Mouse (Mus musculus): Measurements from ENCODE around the gene Slc25a26.
A peak's percentile ranks its signal among the peaks of the same experiment; 100 is the strongest.

The Slc25a26 gene

GRCm38 (mm10) chr6:94601101-94601500, 101.0 kb downstream of the Slc25a26 start:
- no peak for DNase-seq (ENCODE audit: low spot score)

GRCm38 (mm10) chr6:94601811-94602210, 101.7 kb downstream of the Slc25a26 start:
- no peak for DNase-seq (ENCODE audit: low spot score)

GRCm38 (mm10) chr6:94604072-94604471, 103.9 kb downstream of the Slc25a26 start:
- DNase-seq (ENCODE audit: low spot score): no peak

GRCm38 (mm10) chr6:94604546-94604945, 104.4 kb downstream of the Slc25a26 start:
- no peak for DNase-seq (ENCODE audit: low spot score)

GRCm38 (mm10) chr6:94613235-94613895, 113.2 kb downstream of the Slc25a26 start:
- DNase-seq (ENCODE audit: low spot score): no peak

GRCm38 (mm10) chr6:94614346-94614745, 114.2 kb downstream of the Slc25a26 start:
- DNase-seq (ENCODE audit: low spot score): no peak

GRCm38 (mm10) chr6:94615936-94616335, 115.8 kb downstream of the Slc25a26 start:
- DNase-seq (ENCODE audit: low spot score): no peak

- DNase-seq (ENCODE audit: low spot score): no peak
These were observed 118.5 kb downstream of the Slc25a26 start for GRCm38 (mm10) chr6:94618671-94619070.

- DNase-seq (ENCODE audit: low spot score): no peak
These were observed 120.2 kb downstream of the Slc25a26 start for GRCm38 (mm10) chr6:94620287-94620686.

GRCm38 (mm10) chr6:94620801-94621301, 120.7 kb downstream of the Slc25a26 start:
- peak; percentile 11 for DNase-seq (ENCODE audit: low spot score)

- DNase-seq (ENCODE audit: low spot score): peak; percentile 51
These were observed 122.9 kb downstream of the Slc25a26 start for GRCm38 (mm10) chr6:94622983-94623382.

- DNase-seq (ENCODE audit: low spot score): no peak
These were observed 124.4 kb downstream of the Slc25a26 start for GRCm38 (mm10) chr6:94624543-94624942.

- no peak for DNase-seq (ENCODE audit: low spot score)
These were observed 125.8 kb downstream of the Slc25a26 start for GRCm38 (mm10) chr6:94625896-94626295.

- DNase-seq (ENCODE audit: low spot score): no peak
These were observed 126.7 kb downstream of the Slc25a26 start for GRCm38 (mm10) chr6:94626807-94627206.

GRCm38 (mm10) chr6:94627714-94628595, 127.8 kb downstream of the Slc25a26 start:
- DNase-seq (ENCODE audit: low spot score): no peak

GRCm38 (mm10) chr6:94628787-94629186, 128.7 kb downstream of the Slc25a26 start:
- DNase-seq (ENCODE audit: low spot score): no peak

- no peak for DNase-seq (ENCODE audit: low spot score)
These were observed 131.1 kb downstream of the Slc25a26 start for GRCm38 (mm10) chr6:94631051-94631778.

- no peak for DNase-seq (ENCODE audit: low spot score)
These were observed 131.6 kb downstream of the Slc25a26 start for GRCm38 (mm10) chr6:94631779-94632082.

- no peak for DNase-seq (ENCODE audit: low spot score)
These were observed 134.1 kb downstream of the Slc25a26 start for GRCm38 (mm10) chr6:94634274-94634673.

- no peak for DNase-seq (ENCODE audit: low spot score)
These were observed 134.6 kb downstream of the Slc25a26 start for GRCm38 (mm10) chr6:94634710-94635109.

- no peak for DNase-seq (ENCODE audit: low spot score)
These were observed 135.2 kb downstream of the Slc25a26 start for GRCm38 (mm10) chr6:94635343-94635742.

GRCm38 (mm10) chr6:94637024-94637434, 136.9 kb downstream of the Slc25a26 start:
- DNase-seq (ENCODE audit: low spot score): no peak

- no peak for DNase-seq (ENCODE audit: low spot score)
These were observed 140.2 kb downstream of the Slc25a26 start for GRCm38 (mm10) chr6:94640297-94640696.
